Mouse (Mus musculus): ENCODE measurements around the gene Gabarap.

DNA sequence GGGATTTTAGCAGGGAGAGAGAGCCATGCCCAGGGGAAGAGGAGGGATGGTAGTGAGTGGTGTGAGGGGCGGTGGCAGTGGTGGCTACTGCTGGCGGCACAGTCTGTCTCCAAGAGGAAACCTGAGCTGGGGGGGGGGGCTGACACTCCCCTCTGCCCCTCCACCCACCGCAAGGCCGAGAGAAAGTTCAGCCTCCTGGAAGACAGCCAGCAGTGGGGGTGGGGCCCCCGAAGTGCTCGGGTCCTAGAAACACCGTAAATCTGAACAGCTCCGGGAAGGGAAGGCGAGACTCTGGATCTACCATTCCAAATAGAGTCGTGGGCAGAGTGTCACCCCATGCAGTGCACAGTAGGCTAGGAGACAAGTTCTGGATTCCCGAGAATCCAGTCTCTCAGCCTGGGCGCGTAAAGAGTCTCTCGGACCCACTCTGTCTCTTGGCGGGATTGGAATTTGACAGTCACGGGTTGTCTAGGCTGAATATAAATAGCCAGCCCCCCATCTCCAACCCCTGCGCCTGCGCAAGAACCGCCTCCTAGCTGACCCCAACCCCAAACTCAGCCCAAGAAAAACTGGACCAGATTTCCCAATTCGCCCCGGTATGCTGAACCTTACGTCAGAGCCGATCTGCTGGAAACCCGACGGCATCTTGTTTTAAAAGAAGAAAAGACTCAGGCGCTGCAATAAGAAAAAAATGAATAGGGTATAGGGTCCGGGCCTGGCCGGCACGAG lies 43.4 kb upstream of the Gabarap start:
- TF ChIP-seq CTCF (IDR thresholded peaks at IDR 0.05; ENCODE audit: control insufficient read depth, insufficient read depth, insufficient replicate concordance, low read depth, low read length) (no peak), POLR2A (IDR thresholded peaks at IDR 0.05; ENCODE audit: control insufficient read depth, low read depth, low read length) (no peak)
